Mouse (Mus musculus) embryonic fibroblast, embryonic 13.5 days (primary cell): ENCODE measurements around the gene Morc2b.

ENCODE experiments used
- CTCF ChIP-seq: IDR thresholded peaks from 2 replicates; pipeline ENCODE4 v1.5.1; 2011; ENCODE audit warnings: mild to moderate bottlenecking, control low read depth, low read length, moderate library complexity, borderline replicate concordance; ENCODE audit not compliant: insufficient read depth
- POLR2A ChIP-seq: IDR thresholded peaks from 2 replicates; pipeline ENCODE4 v1.6.1; 2011; ENCODE audit warnings: low read depth, mild to moderate bottlenecking, control low read depth, low read length, moderate library complexity

DNA sequence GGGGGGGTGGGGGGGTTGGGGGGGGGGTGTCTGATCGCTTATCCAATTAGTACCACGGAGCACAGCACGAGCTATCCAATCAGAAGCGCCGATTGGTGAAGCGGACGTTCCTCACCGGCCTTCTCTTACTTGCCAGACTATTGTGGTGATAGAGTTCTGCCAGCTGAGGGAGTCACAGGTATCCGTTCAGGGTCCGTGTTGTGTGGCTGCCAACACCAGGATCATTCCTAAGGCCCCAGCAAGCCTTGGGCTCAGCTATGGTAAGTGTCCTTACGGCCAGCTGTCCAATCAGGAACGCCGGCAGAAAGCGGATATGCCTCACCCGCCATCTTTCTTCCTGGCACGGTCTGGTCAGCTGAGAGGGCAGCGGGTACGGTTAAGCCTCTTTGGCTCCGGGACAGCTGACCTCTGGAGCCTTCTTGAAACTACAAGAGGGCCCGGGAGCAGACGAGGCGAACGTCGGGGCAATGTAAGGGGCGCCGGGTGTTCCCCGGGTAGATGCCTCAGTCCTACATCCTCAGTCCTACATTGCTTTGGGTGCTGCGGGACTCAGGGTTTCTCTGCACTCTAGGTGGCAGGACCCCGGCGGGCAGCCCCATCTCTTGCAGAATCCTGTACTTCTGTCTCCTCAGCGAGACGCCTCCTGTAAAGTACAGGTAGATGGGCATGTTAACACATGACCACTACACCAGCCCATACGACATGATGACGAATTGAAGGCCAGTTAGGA, 50.1 kb downstream of the Morc2b start, which contains the start of gene Zfp563:
- TF ChIP-seq CTCF (no peak), POLR2A (peak; percentile 75)
